Mouse (Mus musculus) brain, embryonic 14.5 days (tissue): ENCODE data around the gene Veph1.

Source experiments
- CTCF ChIP-seq: fragments of 200-500 bp; IDR thresholded peaks from 2 replicates; pipeline ENCODE4 v1.5.1; 2012; ENCODE audit warnings: inconsistent platforms, mild to moderate bottlenecking, moderate library complexity, borderline replicate concordance; ENCODE audit not compliant: insufficient read depth, insufficient read length; ENCODE audit errors: extremely low read depth
- POLR2A ChIP-seq: fragments of 200-500 bp; IDR thresholded peaks from 2 replicates; pipeline ENCODE4 v1.6.1; 2012; ENCODE audit warnings: mild to moderate bottlenecking, inconsistent platforms, borderline replicate concordance; ENCODE audit not compliant: poor library complexity, insufficient read depth, insufficient read length, severe bottlenecking; ENCODE audit errors: extremely low read depth

GRCm38 (mm10) chr3:66035226-66035625, 261.4 kb downstream of the Veph1 start:
- TF ChIP-seq POLR2A (no peak), CTCF (no peak)
